Mouse (Mus musculus) CH12.LX (cell line): ENCODE measurements around the gene Ppp1r16b. TPM values are rescaled to one million over a fixed set of nuclear protein-coding genes. Genes with fewer than 3 reads are reported as not detected.

Experiments used
- DNase-seq: peaks from one replicate; pipeline ENCODE4 v3.0.0-alpha.2; 2013; ENCODE audit errors: extremely low read depth
- H3K27ac ChIP-seq: 2 replicates; pipeline ENCODE4 v1.5.1; 2012; ENCODE audit warnings: low read depth, mild to moderate bottlenecking, control low read depth, moderate library complexity; ENCODE audit not compliant: insufficient read depth
- H3K27me3 ChIP-seq: replicated peaks from 2 replicates; pipeline ENCODE3; 2012; ENCODE audit warnings: inconsistent platforms
- H3K36me3 ChIP-seq, 2 experiments: replicated peaks in 1 of 2; 2 replicates each; pipeline versions ENCODE3 to v1.6.1; 2012; ENCODE audit warnings: inconsistent platforms in 1 of 2, low read length in 1 of 2, mild to moderate bottlenecking in 1 of 2, mixed read lengths in 1 of 2, moderate library complexity in 1 of 2; ENCODE audit not compliant: control insufficient read depth in 1 of 2, insufficient read depth in 1 of 2
- H3K4me1 ChIP-seq, 2 experiments: 2 replicates each; pipeline ENCODE4 v1.6.1; 2012; ENCODE audit warnings: inconsistent platforms in 1 of 2, moderate library complexity in 1 of 2; ENCODE audit not compliant: insufficient read depth in 2 of 2, control insufficient read depth in 1 of 2
- H3K4me2 ChIP-seq: 2 replicates; pipeline ENCODE4 v1.6.1; 2012; ENCODE audit warnings: low read depth, mild to moderate bottlenecking, control low read depth; ENCODE audit not compliant: poor library complexity, insufficient read depth, severe bottlenecking
- H3K4me3 ChIP-seq, 3 experiments: fragments of 150-350 bp in 1 of 3; sonication (generic) in 1 of 3; replicated peaks in 1 of 3; 2 replicates each; pipeline versions ENCODE3 to v1.5.1; 2011 to 2012; ENCODE audit warnings: low read depth in 2 of 3, low read length in 2 of 3, mild to moderate bottlenecking in 2 of 3, moderate library complexity in 2 of 3, control low read depth in 1 of 3, improper control_type of control experiment in 1 of 3, inconsistent platforms in 1 of 3, mixed read lengths in 1 of 3; ENCODE audit not compliant: poor library complexity in 1 of 3
- H3K79me2 ChIP-seq: replicated peaks from 2 replicates; pipeline ENCODE4 v1.6.1; 2012; ENCODE audit warnings: mild to moderate bottlenecking, moderate library complexity; ENCODE audit not compliant: control insufficient read depth, poor library complexity, insufficient read depth, severe bottlenecking; ENCODE audit errors: extremely low read depth
- H3K9ac ChIP-seq: 2 replicates; pipeline ENCODE4 v1.6.1; 2012; ENCODE audit warnings: low read depth, mild to moderate bottlenecking, control low read depth, moderate library complexity; ENCODE audit not compliant: insufficient read depth
- H3K9me3 ChIP-seq: replicated peaks from 2 replicates; pipeline ENCODE3; 2012; ENCODE audit warnings: low read length, inconsistent platforms, mixed read lengths
- BHLHE40 ChIP-seq: IDR thresholded peaks from 2 replicates; pipeline ENCODE4 v1.6.1; 2011; ENCODE audit warnings: mild to moderate bottlenecking, low read depth, low read length, improper control_type of control experiment
- CHD1 ChIP-seq: IDR thresholded peaks from 2 replicates; pipeline ENCODE4 v1.6.1; 2012; ENCODE audit warnings: low read depth, low read length, improper control_type of control experiment, inconsistent platforms
- CHD2 ChIP-seq: IDR thresholded peaks from 2 replicates; pipeline ENCODE4 v1.6.1; 2011; ENCODE audit warnings: low read length, improper control_type of control experiment
- CTCF ChIP-seq, 2 experiments: IDR thresholded peaks in 1 of 2; conservative IDR thresholded peaks in 1 of 2; 2 replicates each; pipeline ENCODE4 v1.5.1; 2011 to 2012; ENCODE audit warnings: low read depth in 2 of 2, low read length in 2 of 2, improper control_type of control experiment in 1 of 2, inconsistent platforms in 1 of 2, mild to moderate bottlenecking in 1 of 2, moderate library complexity in 1 of 2
- E2F4 ChIP-seq: IDR thresholded peaks from 2 replicates; pipeline ENCODE4 v1.6.1; 2011; ENCODE audit warnings: low read depth, low read length, improper control_type of control experiment; ENCODE audit not compliant: insufficient replicate concordance
- ELF1 ChIP-seq: IDR thresholded peaks from 2 replicates; pipeline ENCODE4 v1.6.1; 2014; ENCODE audit warnings: low read depth, mild to moderate bottlenecking, inconsistent platforms, low read length, improper control_type of control experiment
- EP300 ChIP-seq: IDR thresholded peaks from 2 replicates; pipeline ENCODE4 v1.6.1; 2011; ENCODE audit warnings: low read length, improper control_type of control experiment
- ETS1 ChIP-seq: conservative IDR thresholded peaks from 2 replicates; pipeline ENCODE4 v1.6.1; 2012; ENCODE audit warnings: low read depth, mild to moderate bottlenecking, inconsistent platforms, low read length, improper control_type of control experiment, moderate library complexity
- GABPA ChIP-seq: IDR thresholded peaks from 2 replicates; pipeline ENCODE4 v1.6.1; 2012; ENCODE audit warnings: low read depth, low read length, improper control_type of control experiment, inconsistent platforms; ENCODE audit not compliant: insufficient replicate concordance
- HCFC1 ChIP-seq: IDR thresholded peaks from 2 replicates; pipeline ENCODE4 v1.6.1; 2012; ENCODE audit warnings: low read depth, mild to moderate bottlenecking, inconsistent platforms, low read length, improper control_type of control experiment
- IRF4 ChIP-seq: IDR thresholded peaks from 2 replicates; pipeline ENCODE4 v1.6.1; 2014; ENCODE audit warnings: low read depth, mild to moderate bottlenecking, inconsistent platforms, low read length, improper control_type of control experiment
- JUN ChIP-seq: IDR thresholded peaks from 2 replicates; pipeline ENCODE4 v1.6.1; 2011; ENCODE audit warnings: low read depth, mild to moderate bottlenecking, low read length, improper control_type of control experiment, moderate library complexity; ENCODE audit not compliant: insufficient read depth
- JUND ChIP-seq: conservative IDR thresholded peaks from 2 replicates; pipeline ENCODE4 v1.6.1; 2011; ENCODE audit warnings: low read depth, low read length, improper control_type of control experiment
- KAT2A ChIP-seq: IDR thresholded peaks from 2 replicates; pipeline ENCODE4 v1.6.1; 2012; ENCODE audit warnings: low read length, improper control_type of control experiment, inconsistent platforms; ENCODE audit not compliant: insufficient replicate concordance
- MAFK ChIP-seq: IDR thresholded peaks from 2 replicates; pipeline ENCODE4 v1.6.1; 2011; ENCODE audit warnings: low read length, improper control_type of control experiment; ENCODE audit not compliant: insufficient replicate concordance
- MAX ChIP-seq: IDR thresholded peaks from 2 replicates; pipeline ENCODE4 v1.6.1; 2011; ENCODE audit warnings: low read length, improper control_type of control experiment
- MAZ ChIP-seq: IDR thresholded peaks from 2 replicates; pipeline ENCODE4 v1.6.1; 2012; ENCODE audit warnings: low read depth, mild to moderate bottlenecking, inconsistent platforms, low read length, improper control_type of control experiment, moderate library complexity
- MEF2A ChIP-seq: IDR thresholded peaks from 2 replicates; pipeline ENCODE4 v1.6.1; 2014; ENCODE audit warnings: low read depth, mild to moderate bottlenecking, inconsistent platforms, low read length, improper control_type of control experiment, borderline replicate concordance
- MXI1 ChIP-seq: IDR thresholded peaks from 2 replicates; pipeline ENCODE4 v1.6.1; 2011; ENCODE audit warnings: mild to moderate bottlenecking, low read depth, low read length, improper control_type of control experiment
- MYC ChIP-seq: IDR thresholded peaks from 2 replicates; pipeline ENCODE4 v1.6.1; 2011; ENCODE audit warnings: low read depth, mild to moderate bottlenecking, improper control_type of control experiment, low read length
- NELFE ChIP-seq: IDR thresholded peaks from 2 replicates; pipeline ENCODE4 v1.6.1; 2011; ENCODE audit warnings: low read depth, low read length, improper control_type of control experiment
- NRF1 ChIP-seq: IDR thresholded peaks from 2 replicates; pipeline ENCODE4 v1.6.1; 2014; ENCODE audit warnings: low read depth, mild to moderate bottlenecking, inconsistent platforms, low read length, improper control_type of control experiment, moderate library complexity
- PAX5 ChIP-seq: IDR thresholded peaks from 2 replicates; pipeline ENCODE4 v1.6.1; 2012; ENCODE audit warnings: low read length, inconsistent platforms, mixed read lengths
- POLR2A ChIP-seq: IDR thresholded peaks from 2 replicates; pipeline ENCODE4 v1.6.1; 2011; ENCODE audit warnings: low read depth, mild to moderate bottlenecking, improper control_type of control experiment, low read length
- POLR2AphosphoS2 ChIP-seq: IDR thresholded peaks from 2 replicates; pipeline ENCODE4 v1.6.1; 2011; ENCODE audit warnings: low read depth, low read length, improper control_type of control experiment
- RAD21 ChIP-seq: IDR thresholded peaks from 2 replicates; pipeline ENCODE4 v1.6.1; 2011; ENCODE audit warnings: low read depth, mild to moderate bottlenecking, low read length, improper control_type of control experiment, moderate library complexity
- RCOR1 ChIP-seq: conservative IDR thresholded peaks from 2 replicates; pipeline ENCODE4 v1.6.1; 2012; ENCODE audit warnings: low read depth, mild to moderate bottlenecking, inconsistent platforms, low read length, improper control_type of control experiment
- SIN3A ChIP-seq: IDR thresholded peaks from 2 replicates; pipeline ENCODE4 v1.6.1; 2012; ENCODE audit warnings: low read length, improper control_type of control experiment, inconsistent platforms
- SMC3 ChIP-seq: IDR thresholded peaks from 2 replicates; pipeline ENCODE4 v1.6.1; 2011; ENCODE audit warnings: low read depth, low read length, improper control_type of control experiment
- TBP ChIP-seq: conservative IDR thresholded peaks from 2 replicates; pipeline ENCODE4 v1.6.1; 2011; ENCODE audit warnings: low read depth, low read length, improper control_type of control experiment
- TCF12 ChIP-seq: IDR thresholded peaks from 2 replicates; pipeline ENCODE4 v1.6.1; 2014; ENCODE audit warnings: low read depth, mild to moderate bottlenecking, inconsistent platforms, low read length, improper control_type of control experiment
- UBTF ChIP-seq: IDR thresholded peaks from 2 replicates; pipeline ENCODE4 v1.6.1; 2012; ENCODE audit warnings: low read depth, mild to moderate bottlenecking, inconsistent platforms, low read length, improper control_type of control experiment, moderate library complexity
- USF1 ChIP-seq: IDR thresholded peaks from 2 replicates; pipeline ENCODE4 v1.6.1; 2014; ENCODE audit warnings: low read depth, mild to moderate bottlenecking, inconsistent platforms, low read length, improper control_type of control experiment
- USF2 ChIP-seq: conservative IDR thresholded peaks from 2 replicates; pipeline ENCODE4 v1.6.1; 2011; ENCODE audit warnings: low read depth, low read length, improper control_type of control experiment
- ZC3H11A ChIP-seq: IDR thresholded peaks from 2 replicates; pipeline ENCODE4 v1.6.1; 2012; ENCODE audit warnings: low read depth, mild to moderate bottlenecking, inconsistent platforms, low read length, improper control_type of control experiment
- ZKSCAN1 ChIP-seq: IDR thresholded peaks from 2 replicates; pipeline ENCODE4 v1.6.1; 2012; ENCODE audit warnings: low read depth, inconsistent platforms, low read length, improper control_type of control experiment, borderline replicate concordance
- ZMIZ1 ChIP-seq: IDR thresholded peaks from 2 replicates; pipeline ENCODE4 v1.6.1; 2012; ENCODE audit warnings: low read depth, mild to moderate bottlenecking, inconsistent platforms, low read length, improper control_type of control experiment
- ZNF384 ChIP-seq: IDR thresholded peaks from 2 replicates; pipeline ENCODE4 v1.6.1; 2012; ENCODE audit warnings: low read depth, low read length, improper control_type of control experiment, inconsistent platforms
- dilution Hi-C: fragments of 300-500 bp; cut with MboI; formaldehyde crosslinking; loops from 2 replicates; pipeline ENCODE4 v1.14.3; 2020; ENCODE audit warnings: low sequenced_read_pairs; ENCODE audit not compliant: extremely low pct_unique_long_range_greater_than_20kb, extremely low pct_ligation_motif_present
- in situ Hi-C: fragments of 300-500 bp; cut with MboI; formaldehyde crosslinking; loops from 3 replicates; pipeline ENCODE4 v1.14.3; 2019; ENCODE audit warnings: low sequenced_read_pairs, low pct_ligation_motif_present, low pct_unique_long_range_greater_than_20kb, mixed read lengths
- polyA plus RNA-seq: library from polyadenylated mRNA; unstranded; fragments of >175 nt; gene quantifications from 2 replicates; pipeline ENCODE4 v1.2.1, GENCODE M21; 2012; ENCODE audit warnings: low read depth; ENCODE audit not compliant: insufficient read length
- total RNA-seq, 2 experiments: library from RNA; depleted of rRNA; stranded (reverse); fragments of 300-350 nt in 1 of 2; fragments of >200 nt in 1 of 2; gene quantifications; 2 replicates each; pipeline ENCODE4 v1.2.3; 2012 to 2014

Ppp1r16b gene
- total and polyA plus RNA-seq, 3 experiments = 37.7 to 55.7 (median 52.0) TPM

DNA sequence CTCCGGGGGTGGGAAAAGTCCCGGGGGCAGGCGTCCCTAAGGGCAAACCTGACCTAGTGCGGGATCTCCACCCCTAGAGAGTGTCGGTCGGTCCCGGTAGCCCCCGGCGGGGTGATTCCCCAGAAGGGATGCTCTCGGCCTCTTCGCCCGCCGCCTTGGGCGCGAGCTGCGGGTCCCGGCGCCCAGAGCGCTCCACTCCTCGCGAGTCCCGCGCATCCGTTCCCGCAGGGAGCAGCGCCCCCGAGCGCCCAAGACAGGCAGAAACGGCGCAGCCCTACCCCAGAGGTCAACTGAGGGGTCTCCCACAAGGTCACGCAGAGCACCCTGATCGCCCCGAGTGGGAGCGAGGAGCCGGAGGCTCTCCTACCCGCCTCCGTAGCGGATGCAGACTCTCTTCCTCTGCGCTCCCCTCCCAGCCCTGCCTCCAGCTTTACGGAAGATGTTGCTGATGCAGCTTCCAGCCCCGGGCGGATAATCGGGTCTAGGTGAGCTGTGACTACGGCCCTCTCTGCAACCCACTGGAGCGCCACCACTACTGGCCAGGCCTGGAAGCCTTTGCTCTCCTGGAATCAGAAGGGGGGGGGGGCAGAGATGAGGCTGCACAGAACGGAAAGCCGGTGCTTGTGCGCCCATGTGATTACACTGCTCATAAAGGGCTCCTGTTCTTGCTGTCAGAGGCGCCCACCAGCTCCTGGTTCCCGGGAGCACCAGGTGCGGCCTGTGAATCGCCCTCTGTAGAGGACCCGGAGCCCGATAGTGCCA, 2.7 kb downstream of the Ppp1r16b start:
- H3K27ac ChIP-seq = peak overlapping the region; percentile 83
- in situ Hi-C loops = loop anchor here (5.0 to 10.0 kb wide), 2 partner anchors 47 to 64 kb away; no protein-coding TSS in a partner anchor
- peak overlapping the region; percentile 82 for H3K9ac ChIP-seq
- TF ChIP-seq UBTF (no peak), SMC3 (peak; percentile 34), IRF4 (no peak), MAX (peak; percentile 29; the same call in 1 of the 2 replicates), RCOR1 (no peak), USF1 (no peak), NRF1 (peak; percentile 19; the same call in 1 of the 2 replicates), HCFC1 (no peak), JUND (no peak), GABPA (no peak), RAD21 (peak; percentile 1), EP300 (no peak), SIN3A (no peak), E2F4 (no peak), MEF2A (0 out of 2 replicates have a peak, but pooled peaks have one; percentile 33), MAZ (no peak), ZC3H11A (no peak), ZNF384 (no peak), NELFE (no peak), ZKSCAN1 (no peak), ELF1 (no peak), MAFK (no peak), MXI1 (peak; percentile 69), ZMIZ1 (no peak), POLR2A (no peak), USF2 (no peak), CHD2 (peak; percentile 62), TBP (no peak), BHLHE40 (no peak; the same call in 1 of the 2 replicates), CHD1 (peak; percentile 71; the same call in 1 of the 2 replicates), KAT2A (no peak), CTCF (conservative IDR thresholded peaks at IDR 0.05 in 1 of 2, IDR thresholded peaks at IDR 0.05 in 1 of 2; ENCODE audit: low read depth in 2 of 2, low read length in 2 of 2) (peak in 1 of 2 experiments; percentile 45; a peak in 2 of 4 replicates), MYC (no peak), JUN (no peak), POLR2AphosphoS2 (no peak), TCF12 (0 out of 2 replicates have a peak, but pooled peaks have one; percentile 2), PAX5 (no peak), ETS1 (no peak)
- peaks cover 14 to 47% of the 10 kb centered on the region in 2 experiments for H3K4me1 ChIP-seq
- dilution Hi-C loops = no loop called here
- H3K36me3 ChIP-seq = peaks cover 5 to 48% of the 10 kb centered on the region in 2 experiments
- H3K27me3 ChIP-seq = no peaks in the 10 kb centered on the region
- H3K79me2 ChIP-seq = peaks cover 58% of the 10 kb centered on the region
- H3K9me3 ChIP-seq = peaks cover 8% of the 10 kb centered on the region
- H3K4me3 ChIP-seq = peak overlapping the region; percentile 85 to 97 (median 96)
- H3K4me2 ChIP-seq = peak overlapping the region; percentile 87
- DNase-seq = no peak
